Mouse (Mus musculus) testis, adult 2 months (tissue): ENCODE measurements around the gene Dnajc22. TPM values are rescaled to one million over a fixed set of nuclear protein-coding genes. Genes with fewer than 3 reads are reported as not detected.
A peak's percentile ranks its signal among the peaks of the same experiment; 100 is the strongest.
"Not testable (repeated sequence)": the region's sequence is repeated elsewhere in the genome, so short reads cannot be mapped to it uniquely, and the experiment has no call there.

Experiments
- H3K27ac ChIP-seq: fragments of 200-500 bp; 2 replicates; pipeline ENCODE4 v1.5.1; 2012; ENCODE audit warnings: low read depth, low read length; ENCODE audit not compliant: control insufficient read depth, insufficient read depth
- H3K27me3 ChIP-seq: fragments of 200-500 bp; 2 replicates; pipeline ENCODE4 v1.6.1; 2012; ENCODE audit warnings: mild to moderate bottlenecking, low read length, moderate library complexity; ENCODE audit not compliant: control insufficient read depth, insufficient read depth
- H3K36me3 ChIP-seq: fragments of 200-500 bp; 2 replicates; pipeline ENCODE4 v1.6.1; 2012; ENCODE audit warnings: mild to moderate bottlenecking, low read length; ENCODE audit not compliant: control insufficient read depth, insufficient read depth
- H3K4me1 ChIP-seq: fragments of 200-500 bp; 2 replicates; pipeline ENCODE4 v1.6.1; 2012; ENCODE audit warnings: low read length; ENCODE audit not compliant: control insufficient read depth, insufficient read depth
- H3K4me3 ChIP-seq: fragments of 200-500 bp; 2 replicates; pipeline ENCODE4 v1.5.1; 2012; ENCODE audit warnings: low read depth, mild to moderate bottlenecking, low read length, moderate library complexity, mixed read lengths; ENCODE audit not compliant: control insufficient read depth
- CTCF ChIP-seq: fragments of 200-500 bp; IDR thresholded peaks from 2 replicates; pipeline ENCODE4 v1.5.1; 2012; ENCODE audit warnings: low read depth, mild to moderate bottlenecking, inconsistent platforms, low read length, moderate library complexity; ENCODE audit not compliant: control insufficient read depth, insufficient read depth, insufficient replicate concordance
- POLR2A ChIP-seq: fragments of 200-500 bp; IDR thresholded peaks from 2 replicates; pipeline ENCODE4 v1.6.1; 2012; ENCODE audit warnings: low read depth, mild to moderate bottlenecking, inconsistent platforms, low read length, moderate library complexity; ENCODE audit not compliant: control insufficient read depth
- polyA plus RNA-seq: library from polyadenylated mRNA; depleted of rRNA; stranded (reverse); fragments of >200 nt; gene quantifications from 2 replicates; pipeline ENCODE4 v1.2.3, GENCODE M21; 2012; rRNA removed

The Dnajc22 gene
- 4.1 TPM in 2 replicates for polyA plus RNA-seq

GRCm38 (mm10) chr15:99092870-99093269 lies at the start of gene Dnajc22:
Dnajc22 (plus strand) TSS chr15:99093170.
- H3K27me3 ChIP-seq, result peaks cover 25% of the 10 kb centered on the region
- H3K4me3 ChIP-seq, result peak within 1 kb of the TSS; percentile 67
- no peak within 1 kb of the TSS for H3K27ac ChIP-seq
- H3K36me3 ChIP-seq, result no peaks in the 10 kb centered on the region
- peaks cover 26% of the 10 kb centered on the region for H3K4me1 ChIP-seq
- TF ChIP-seq POLR2A, result no peak
- TF ChIP-seq CTCF, result no peak

- Histone ChIP-seq H3K27me3 (no peaks in the 10 kb centered on the region), H3K27ac (no peak overlapping the region), H3K36me3 (no peaks in the 10 kb centered on the region), H3K4me1 (peaks cover 7% of the 10 kb centered on the region), H3K4me3 (no peak overlapping the region)
- TF ChIP-seq CTCF, result no peak
- no peak for TF ChIP-seq POLR2A
These were observed 48.1 kb upstream of the Dnajc22 start for GRCm38 (mm10) chr15:99044854-99045253.

GRCm38 (mm10) chr15:99045734-99046133 lies 47.2 kb upstream of the Dnajc22 start:
- not testable (repeated sequence) for H3K27ac ChIP-seq, H3K4me1 ChIP-seq, H3K36me3 ChIP-seq, H3K27me3 ChIP-seq, H3K4me3 ChIP-seq

- no peak for TF ChIP-seq POLR2A
- peak; percentile 78; the same call in 1 of the 2 replicates for TF ChIP-seq CTCF
- no peak overlapping the region for H3K27ac ChIP-seq
- no peaks in the 10 kb centered on the region for H3K4me1 ChIP-seq
- no peak overlapping the region for H3K4me3 ChIP-seq
- no peaks in the 10 kb centered on the region for H3K36me3 ChIP-seq
- H3K27me3 ChIP-seq, result no peaks in the 10 kb centered on the region
These were observed 43.3 kb upstream of the Dnajc22 start for GRCm38 (mm10) chr15:99049473-99050253.

- no peak for TF ChIP-seq CTCF
- TF ChIP-seq POLR2A, result no peak
- Histone ChIP-seq H3K27ac (no peak overlapping the region), H3K4me1 (peaks cover 18% of the 10 kb centered on the region), H3K27me3 (no peaks in the 10 kb centered on the region; the same call in none of the 2 replicates), H3K4me3 (no peak overlapping the region), H3K36me3 (no peaks in the 10 kb centered on the region)
These were observed 39.6 kb upstream of the Dnajc22 start for GRCm38 (mm10) chr15:99053373-99053772.

GRCm38 (mm10) chr15:99055040-99055439 lies 37.9 kb upstream of the Dnajc22 start, which contains the start of gene Prph:
Prph (plus strand) TSS chr15:99055174.
- H3K4me3 ChIP-seq, result peak within 1 kb of the TSS; percentile 46
- no peaks in the 10 kb centered on the region; the same call in none of the 2 replicates for H3K27me3 ChIP-seq
- H3K4me1 ChIP-seq, result peaks cover 18% of the 10 kb centered on the region
- no peaks in the 10 kb centered on the region for H3K36me3 ChIP-seq
- TF ChIP-seq CTCF, result no peak
- no peak for TF ChIP-seq POLR2A
- H3K27ac ChIP-seq, result no peak within 1 kb of the TSS

- H3K4me1 ChIP-seq, result peaks cover 18% of the 10 kb centered on the region
- TF ChIP-seq CTCF (no peak), POLR2A (no peak)
- H3K36me3 ChIP-seq, result no peaks in the 10 kb centered on the region
- peak overlapping the region; percentile 46 for H3K4me3 ChIP-seq
- no peak overlapping the region for H3K27ac ChIP-seq
- H3K27me3 ChIP-seq, result no peaks in the 10 kb centered on the region; the same call in none of the 2 replicates
These were observed 37.4 kb upstream of the Dnajc22 start for GRCm38 (mm10) chr15:99055511-99055961.

GRCm38 (mm10) chr15:99056332-99056731 lies 36.6 kb upstream of the Dnajc22 start:
- H3K27ac ChIP-seq, result no peak overlapping the region
- TF ChIP-seq POLR2A, result no peak
- peak; percentile 91 for TF ChIP-seq CTCF

More at GRCm38 (mm10) chr15:99056332-99056731, 36.6 kb upstream of the Dnajc22 start:
- Histone ChIP-seq H3K4me3 (peak overlapping the region; percentile 46), H3K36me3 (no peaks in the 10 kb centered on the region), H3K27me3 (no peaks in the 10 kb centered on the region; the same call in none of the 2 replicates), H3K4me1 (peaks cover 18% of the 10 kb centered on the region)
